Mouse (Mus musculus): ENCODE measurements at regions not wholly inside any gene's neighbourhood (a gene's known extent, or its start where the extent isn't known, plus 50 kb on each side); places are given as distances from the start of the nearest gene placed in this dataset.

GRCm38 (mm10) chr9:88238346-88238745 lies 88.7 kb upstream of the Nt5e start:
- no peak for TF ChIP-seq GATA1 (IDR thresholded peaks at IDR 0.05; ENCODE audit: borderline replicate concordance, low read length)
- TF ChIP-seq FLI1 (IDR thresholded peaks at IDR 0.05; ENCODE audit: low read length), result no peak

Measured in megakaryocyte, embryonic 14.5 days (primary cell).